Mouse (Mus musculus) cerebellum, adult 8-10 months (tissue): ENCODE data around the gene Asap3.

ENCODE experiments used
- DNase-seq: peaks from one replicate; pipeline ENCODE4 v3.0.0; 2022

Asap3 gene

GRCm38 (mm10) chr4:136261912-136262311, 55.7 kb downstream of the Asap3 start:
- no peak for DNase-seq

- DNase-seq, result no peak
These were observed 57.4 kb downstream of the Asap3 start for GRCm38 (mm10) chr4:136263555-136263954.

GRCm38 (mm10) chr4:136266716-136267343, 60.7 kb downstream of the Asap3 start:
- DNase-seq, result no peak

- no peak for DNase-seq
These were observed 62.7 kb downstream of the Asap3 start for GRCm38 (mm10) chr4:136268912-136269311.

GRCm38 (mm10) chr4:136270648-136271047, 64.5 kb downstream of the Asap3 start:
- DNase-seq, result no peak

GRCm38 (mm10) chr4:136281097-136281496, 74.9 kb downstream of the Asap3 start:
- no peak for DNase-seq

GRCm38 (mm10) chr4:136281611-136282010, 75.4 kb downstream of the Asap3 start:
- no peak for DNase-seq

- DNase-seq, result no peak
These were observed 76.7 kb downstream of the Asap3 start for GRCm38 (mm10) chr4:136282621-136283480.

GRCm38 (mm10) chr4:136283783-136284182, 77.6 kb downstream of the Asap3 start:
- DNase-seq, result no peak

GRCm38 (mm10) chr4:136284455-136284854, 78.3 kb downstream of the Asap3 start, which contains the start of gene Zfp46:
TSS of gene Zfp46 (plus strand) at chr4:136284683.
- DNase-seq, result peak; percentile 67

- peak; percentile 42 for DNase-seq
These were observed 78.7 kb downstream of the Asap3 start for GRCm38 (mm10) chr4:136284891-136285290.

GRCm38 (mm10) chr4:136285348-136285810, 79.2 kb downstream of the Asap3 start:
- peak; percentile 92 for DNase-seq

GRCm38 (mm10) chr4:136285811-136286371, 79.7 kb downstream of the Asap3 start:
- DNase-seq, result peak; percentile 94

- no peak for DNase-seq
These were observed 84.0 kb downstream of the Asap3 start for GRCm38 (mm10) chr4:136289918-136290780.

GRCm38 (mm10) chr4:136290781-136291595, 84.8 kb downstream of the Asap3 start:
- no peak for DNase-seq

- DNase-seq, result no peak
These were observed 85.5 kb downstream of the Asap3 start for GRCm38 (mm10) chr4:136291692-136292091.
